Mouse (Mus musculus) spleen, adult 2 months (tissue): ENCODE results near the gene Cant1. TPM values are rescaled to one million over a fixed set of nuclear protein-coding genes. Genes with fewer than 3 reads are reported as not detected.

Experiments
- DNase-seq, 2 experiments: peaks; one replicate each; pipeline versions ENCODE4 v3.0.0 to v3.0.0-alpha.2; 2012 to 2021; ENCODE audit warnings: low spot score in 2 of 2, low read depth in 1 of 2
- H3K27ac ChIP-seq: fragments of 200-500 bp; 2 replicates; pipeline ENCODE4 v1.5.1; 2012; ENCODE audit warnings: low read length, inconsistent platforms; ENCODE audit not compliant: insufficient read depth
- H3K27me3 ChIP-seq: fragments of 200-500 bp; 2 replicates; pipeline ENCODE4 v1.6.1; 2012; ENCODE audit warnings: mild to moderate bottlenecking, moderate library complexity, low read length, inconsistent platforms; ENCODE audit not compliant: control insufficient read depth, insufficient read depth
- H3K36me3 ChIP-seq: fragments of 200-500 bp; 2 replicates; pipeline ENCODE4 v1.6.1; 2012; ENCODE audit warnings: mild to moderate bottlenecking, low read length, inconsistent platforms; ENCODE audit not compliant: control insufficient read depth, insufficient read depth
- H3K4me1 ChIP-seq: fragments of 200-500 bp; 2 replicates; pipeline ENCODE4 v1.6.1; 2011; ENCODE audit warnings: inconsistent platforms; ENCODE audit not compliant: control insufficient read depth, insufficient read depth, insufficient read length
- H3K4me3 ChIP-seq: fragments of 200-500 bp; 2 replicates; pipeline ENCODE4 v1.5.1; 2011; ENCODE audit warnings: mild to moderate bottlenecking, inconsistent platforms; ENCODE audit not compliant: insufficient read depth, insufficient read length; ENCODE audit errors: extremely low read depth
- CTCF ChIP-seq: fragments of 200-500 bp; IDR thresholded peaks from 2 replicates; pipeline ENCODE4 v1.5.1; 2011; ENCODE audit warnings: mild to moderate bottlenecking, inconsistent platforms; ENCODE audit not compliant: insufficient read depth, insufficient read length, insufficient replicate concordance; ENCODE audit errors: extremely low read depth
- POLR2A ChIP-seq: fragments of 200-500 bp; IDR thresholded peaks from 2 replicates; pipeline ENCODE4 v1.6.1; 2011; ENCODE audit warnings: low read depth, low read length, inconsistent platforms
- WGBS: fragments of 180-500 bp; shearing (Covaris S2); methylation state at CpG from one replicate; pipeline ENCODE4 v1.1.7; 2018; 5-methylcytosine and 5-hydroxymethylcytosine counted together
- polyA plus RNA-seq: library from polyadenylated mRNA; depleted of rRNA; stranded (reverse); fragments of >200 nt; gene quantifications from 2 replicates; pipeline ENCODE4 v1.2.3, GENCODE M21; 2012

The Cant1 gene
- polyA plus RNA-seq, 1 experiment = 42.7 TPM

DNA sequence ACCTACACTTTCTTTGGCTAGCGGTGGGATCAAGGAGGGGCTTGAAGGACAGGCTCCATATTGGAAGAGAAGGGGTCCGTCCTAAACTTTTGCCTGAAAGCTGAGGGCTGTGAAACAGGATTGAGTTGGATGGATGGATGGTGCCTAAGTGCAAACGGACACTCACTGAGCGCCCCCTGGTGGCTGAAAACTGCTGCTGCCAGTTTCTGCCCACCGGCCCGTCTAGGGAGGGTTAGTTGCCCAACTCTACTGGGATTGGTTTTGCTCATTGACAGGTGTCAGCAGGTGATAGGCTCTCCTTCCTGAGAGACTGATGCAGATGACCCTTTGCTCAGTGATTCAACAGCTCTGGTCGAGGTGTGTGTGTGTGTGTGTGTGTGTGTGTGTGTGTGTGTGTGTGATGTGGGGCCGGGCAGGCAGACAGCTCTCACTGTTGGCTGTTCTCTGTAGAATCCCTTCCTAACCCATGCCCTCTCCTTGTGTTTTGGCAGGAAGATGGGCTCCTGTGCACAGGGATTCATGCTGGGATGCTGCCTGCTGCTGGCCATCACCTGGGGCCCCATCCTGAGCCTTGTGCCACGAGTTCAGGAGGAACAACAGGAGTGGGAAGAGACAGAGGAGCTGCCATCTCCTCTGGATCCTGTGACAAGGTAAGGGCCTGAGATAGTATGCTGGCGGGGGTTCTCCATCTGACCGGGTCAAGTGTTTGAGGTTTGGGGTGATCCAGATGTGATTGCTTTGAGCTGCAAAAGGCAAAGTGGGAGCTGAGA lies 24.5 kb upstream of the Cant1 start:
- no peaks in the 10 kb centered on the region for H3K36me3 ChIP-seq
- TF ChIP-seq POLR2A (no peak), CTCF (peak; percentile 88)
- no peaks in the 10 kb centered on the region for H3K4me1 ChIP-seq
- no peak overlapping the region for H3K4me3 ChIP-seq
- WGBS = 37% methylated on average over 11 of the region's 11 CpGs
- H3K27me3 ChIP-seq = no peaks in the 10 kb centered on the region
- H3K27ac ChIP-seq = no peak overlapping the region
- peak in 1 of 2 experiments; percentile 45 for DNase-seq

DNA sequence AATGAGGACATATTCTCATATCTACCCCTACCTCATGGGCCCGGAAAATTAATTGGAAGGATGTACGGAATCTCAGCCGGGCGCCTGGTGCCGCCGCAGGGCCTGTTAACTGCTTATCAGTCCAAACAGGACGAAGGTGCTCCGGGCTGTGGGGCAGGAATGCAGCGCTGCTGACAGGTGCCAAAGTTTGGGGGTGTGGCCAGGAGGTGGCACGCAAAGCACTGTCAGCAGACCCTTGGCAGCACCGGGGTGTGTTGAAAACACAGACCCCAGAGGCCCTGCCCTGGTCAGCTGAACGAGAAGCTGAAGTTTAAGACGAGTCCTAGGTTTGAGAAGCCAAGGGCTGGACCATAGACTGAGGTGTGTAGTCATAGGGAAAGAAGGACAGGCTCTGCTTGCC lies 23.8 kb upstream of the Cant1 start:
- Histone ChIP-seq H3K4me1 (no peaks in the 10 kb centered on the region), H3K27ac (no peak overlapping the region), H3K36me3 (no peaks in the 10 kb centered on the region), H3K4me3 (no peak overlapping the region), H3K27me3 (no peaks in the 10 kb centered on the region)
- TF ChIP-seq CTCF (no peak), POLR2A (no peak)
- WGBS = 89% methylated on average over 13 of the region's 13 CpGs
- no peak for DNase-seq

DNA sequence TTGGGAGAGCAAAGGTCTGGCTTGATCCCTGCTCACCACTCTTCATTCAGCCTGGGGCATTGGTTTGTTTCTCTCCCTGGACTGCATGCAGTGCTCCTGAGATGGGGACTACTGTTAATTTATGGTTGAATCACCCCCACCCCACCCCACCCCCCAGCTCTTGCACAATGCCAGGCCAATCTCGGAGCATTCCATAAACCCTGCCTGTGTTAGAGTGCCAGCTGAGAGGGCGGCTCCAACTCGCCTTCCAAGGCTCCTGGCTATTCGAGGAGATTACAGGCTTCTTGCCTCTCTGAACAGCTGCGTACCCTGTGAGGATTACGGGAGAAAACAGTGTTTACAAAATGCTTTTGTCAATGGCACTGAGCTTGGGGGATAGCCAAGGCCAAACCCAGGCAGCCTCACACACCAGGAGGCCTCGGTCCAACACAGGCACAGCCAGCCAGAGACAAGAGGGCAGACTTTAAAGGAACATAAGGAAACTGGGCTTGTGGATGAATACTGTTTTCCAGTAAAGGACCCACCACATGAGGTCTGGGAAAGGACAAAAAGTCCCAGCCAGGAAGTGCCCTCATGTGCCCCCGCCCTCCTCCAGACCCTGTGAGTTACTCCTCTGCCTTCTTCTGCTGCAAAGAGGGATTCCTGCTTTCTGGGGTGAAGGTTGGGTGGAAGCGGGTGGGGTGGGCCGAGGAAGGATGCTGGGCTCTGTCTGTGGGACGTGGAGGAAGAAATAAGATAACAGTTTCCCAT lies 20.0 kb upstream of the Cant1 start:
- Histone ChIP-seq H3K27me3 (no peaks in the 10 kb centered on the region), H3K4me3 (no peak overlapping the region), H3K36me3 (no peaks in the 10 kb centered on the region), H3K4me1 (no peaks in the 10 kb centered on the region), H3K27ac (peak overlapping the region; percentile 25; the same call in 1 of the 2 replicates)
- TF ChIP-seq POLR2A (no peak), CTCF (no peak)
- no peak for DNase-seq
- 68% methylated on average over 11 of the region's 11 CpGs for WGBS

DNA sequence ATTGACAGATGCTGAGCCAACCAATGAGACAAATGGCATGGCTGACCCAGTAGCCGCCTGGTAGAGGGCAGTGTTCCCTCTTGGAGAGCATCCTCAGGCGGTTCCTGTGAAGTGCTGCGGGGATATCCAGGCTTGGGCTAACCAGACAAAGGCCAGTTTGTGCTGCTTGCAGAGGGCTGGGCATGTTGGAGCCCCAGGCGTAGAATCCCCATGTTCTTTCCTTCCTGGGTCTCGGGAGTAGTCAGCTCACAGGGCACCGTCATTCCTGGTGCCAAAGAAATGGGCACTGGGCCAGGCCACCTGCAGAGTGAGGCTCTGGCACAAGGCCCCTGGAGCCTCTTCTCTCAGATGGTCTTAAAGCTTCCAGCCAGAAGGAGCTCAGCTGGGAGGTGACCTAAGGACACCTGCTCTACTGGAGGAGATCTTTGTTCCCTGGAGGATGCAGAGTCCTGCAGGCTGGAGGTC lies 17.6 kb upstream of the Cant1 start:
- Histone ChIP-seq H3K27ac (no peak overlapping the region), H3K4me3 (no peak overlapping the region), H3K36me3 (no peaks in the 10 kb centered on the region), H3K27me3 (no peaks in the 10 kb centered on the region), H3K4me1 (no peaks in the 10 kb centered on the region)
- WGBS = 75% methylated on average over 6 of the region's 6 CpGs
- no peak for DNase-seq
- TF ChIP-seq CTCF (no peak), POLR2A (no peak)

DNA sequence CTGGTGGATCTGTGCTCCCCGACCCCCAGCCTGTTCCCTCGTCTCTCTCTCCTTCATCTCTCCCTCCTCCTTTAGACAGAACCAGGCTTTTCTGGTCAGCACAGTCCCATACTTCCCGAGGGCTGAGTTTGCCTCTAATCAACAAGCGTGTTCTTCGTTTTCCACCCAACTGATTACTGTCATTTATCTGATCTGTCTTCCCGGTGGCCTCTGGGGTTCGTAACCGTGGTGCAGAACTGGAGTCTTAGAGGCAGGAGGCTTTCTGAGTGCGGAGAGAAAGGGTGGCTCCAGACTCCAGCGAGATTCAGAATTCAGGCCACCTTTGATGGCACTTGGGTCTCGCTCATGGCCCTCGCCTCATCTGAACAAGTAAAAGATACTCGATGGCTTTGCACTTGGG lies 15.2 kb upstream of the Cant1 start:
- no peak for DNase-seq
- Histone ChIP-seq H3K36me3 (no peaks in the 10 kb centered on the region), H3K4me1 (no peaks in the 10 kb centered on the region), H3K27ac (no peak overlapping the region), H3K4me3 (no peak overlapping the region), H3K27me3 (no peaks in the 10 kb centered on the region)
- TF ChIP-seq POLR2A = no peak
- TF ChIP-seq CTCF = no peak
- WGBS = 73% methylated on average over 13 of the region's 13 CpGs

DNA sequence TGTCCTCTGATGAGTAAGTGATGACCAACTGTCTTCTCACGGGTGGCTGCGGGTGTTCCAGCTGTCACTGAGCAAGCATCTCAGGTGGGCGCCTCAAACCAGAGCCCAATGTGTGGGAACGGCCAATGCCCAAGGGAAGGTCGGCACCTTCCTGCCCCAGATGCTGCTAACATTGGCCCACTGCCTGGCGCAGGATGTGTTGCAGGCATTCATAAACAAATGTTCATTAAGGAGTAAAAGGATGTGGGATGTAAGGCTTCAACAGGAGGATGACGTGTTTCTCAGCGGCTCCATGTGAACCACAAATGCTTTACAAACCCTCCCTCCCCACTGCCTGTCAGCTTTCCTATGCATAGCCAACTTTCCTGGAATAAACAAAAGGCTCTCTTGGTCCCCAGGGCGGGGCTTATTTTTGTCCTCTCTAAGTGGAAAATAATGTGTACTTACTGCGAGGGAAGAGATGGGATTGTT lies 14.5 kb upstream of the Cant1 start:
- H3K27ac ChIP-seq = no peak overlapping the region
- H3K4me3 ChIP-seq = no peak overlapping the region
- no peak for DNase-seq
- 74% methylated on average over 10 of the region's 10 CpGs for WGBS
- no peaks in the 10 kb centered on the region for H3K36me3 ChIP-seq
- H3K4me1 ChIP-seq = no peaks in the 10 kb centered on the region; the same call in 1 of the 2 replicates
- H3K27me3 ChIP-seq = no peaks in the 10 kb centered on the region
- no peak for TF ChIP-seq POLR2A
- TF ChIP-seq CTCF = no peak
